Mouse (Mus musculus): ENCODE data around the gene Fbrsl1. TPM values are rescaled to one million over a fixed set of nuclear protein-coding genes. Genes with fewer than 3 reads are reported as not detected.

Fbrsl1 gene
- polyA plus RNA-seq (2015; fragmentation: Nextera tagmentation; extraction: Ambion mirVana), result 3.3 and 3.7 TPM in 2 replicates

- peak; percentile 97 for ATAC-seq (ENCODE audit: low read depth)
- Histone ChIP-seq H3K27me3 (peaks cover 11% of the 10 kb centered on the region; the same call in 1 of the 2 replicates), H3K4me2 (peak within 1 kb of the TSS; percentile 97), H3K9me3 (replicated peaks) (no peaks in the 10 kb centered on the region), H3K9ac (peak within 1 kb of the TSS; percentile 96), H3K27ac (peak within 1 kb of the TSS; percentile 86), H3K36me3 (no peaks in the 10 kb centered on the region), H3K4me3 (replicated peaks) (peak within 1 kb of the TSS; percentile 98), H3K4me1 (replicated peaks) (peaks cover 46% of the 10 kb centered on the region)
- WGBS (ENCODE audit: insufficient replicate concordance), result 1% methylated on average over 45 of the region's 46 CpGs
- peak; percentile 96 for DNase-seq
These were observed at the start of gene Fbrsl1 for GRCm38 (mm10) chr5:110448436-110449134. Gene Fbrsl1 (minus strand): TSS chr5:110448503.

- no peak for ATAC-seq (ENCODE audit: low read depth)
- 53% methylated on average over 10 of the region's 10 CpGs for WGBS (ENCODE audit: insufficient replicate concordance)
These were observed 49.8 kb upstream of the Fbrsl1 start for GRCm38 (mm10) chr5:110498071-110498470.

GRCm38 (mm10) chr5:110497556-110497955 lies 49.3 kb upstream of the Fbrsl1 start:
- H3K27me3 ChIP-seq, result peaks cover 8% of the 10 kb centered on the region; the same call in 1 of the 2 replicates
- ATAC-seq (ENCODE audit: low read depth) (no peak), DNase-seq (no peak)
- H3K9ac ChIP-seq, result no peak overlapping the region
- H3K4me1 ChIP-seq (replicated peaks), result no peaks in the 10 kb centered on the region
- H3K4me2 ChIP-seq, result no peak overlapping the region
- H3K36me3 ChIP-seq, result no peaks in the 10 kb centered on the region
- no peaks in the 10 kb centered on the region for H3K9me3 ChIP-seq (replicated peaks)
- 67% methylated on average over 5 of the region's 5 CpGs for WGBS (ENCODE audit: insufficient replicate concordance)
- H3K27ac ChIP-seq, result no peak overlapping the region
- H3K4me3 ChIP-seq (replicated peaks), result no peak overlapping the region

More at GRCm38 (mm10) chr5:110498071-110498470, 49.8 kb upstream of the Fbrsl1 start:
- Histone ChIP-seq H3K36me3 (no peaks in the 10 kb centered on the region), H3K9me3 (replicated peaks) (no peaks in the 10 kb centered on the region), H3K9ac (no peak overlapping the region), H3K27ac (no peak overlapping the region), H3K4me2 (no peak overlapping the region), H3K27me3 (peaks cover 8% of the 10 kb centered on the region; the same call in 1 of the 2 replicates), H3K4me1 (replicated peaks) (no peaks in the 10 kb centered on the region), H3K4me3 (replicated peaks) (no peak overlapping the region)
- no peak for DNase-seq

- no peak for ATAC-seq (ENCODE audit: low read depth)
- Histone ChIP-seq H3K9me3 (replicated peaks) (no peaks in the 10 kb centered on the region), H3K4me3 (replicated peaks) (no peak overlapping the region), H3K9ac (no peak overlapping the region), H3K4me1 (replicated peaks) (no peaks in the 10 kb centered on the region), H3K27me3 (peaks cover 8% of the 10 kb centered on the region; the same call in 1 of the 2 replicates), H3K4me2 (no peak overlapping the region), H3K36me3 (no peaks in the 10 kb centered on the region), H3K27ac (no peak overlapping the region)
- WGBS (ENCODE audit: insufficient replicate concordance), result 77% methylated on average over 6 of the region's 6 CpGs
- no peak for DNase-seq
These were observed 46.7 kb upstream of the Fbrsl1 start for GRCm38 (mm10) chr5:110495051-110495450.

GRCm38 (mm10) chr5:110494396-110494795 lies 46.1 kb upstream of the Fbrsl1 start:
- DNase-seq (no peak), ATAC-seq (ENCODE audit: low read depth) (no peak)
- H3K4me3 ChIP-seq (replicated peaks), result no peak overlapping the region
- peaks cover 8% of the 10 kb centered on the region; the same call in 1 of the 2 replicates for H3K27me3 ChIP-seq
- H3K9ac ChIP-seq, result no peak overlapping the region
- WGBS (ENCODE audit: insufficient replicate concordance), result 50% methylated on average over 4 of the region's 4 CpGs
- no peak overlapping the region for H3K4me2 ChIP-seq
- peaks cover 6% of the 10 kb centered on the region; the same call in 1 of the 2 replicates for H3K4me1 ChIP-seq (replicated peaks)
- H3K36me3 ChIP-seq, result no peaks in the 10 kb centered on the region
- H3K27ac ChIP-seq, result no peak overlapping the region
- H3K9me3 ChIP-seq (replicated peaks), result no peaks in the 10 kb centered on the region

- Histone ChIP-seq H3K4me3 (replicated peaks) (no peak overlapping the region), H3K9ac (no peak overlapping the region), H3K27me3 (peaks cover 8% of the 10 kb centered on the region; the same call in 1 of the 2 replicates), H3K27ac (no peak overlapping the region), H3K4me1 (replicated peaks) (peaks cover 10% of the 10 kb centered on the region; the same call in 1 of the 2 replicates), H3K4me2 (no peak overlapping the region), H3K36me3 (no peaks in the 10 kb centered on the region), H3K9me3 (replicated peaks) (no peaks in the 10 kb centered on the region)
- 2% methylated on average over 4 of the region's 4 CpGs for WGBS (ENCODE audit: insufficient replicate concordance)
- DNase-seq (no peak), ATAC-seq (ENCODE audit: low read depth) (no peak)
These were observed 45.5 kb upstream of the Fbrsl1 start for GRCm38 (mm10) chr5:110493785-110494184.

GRCm38 (mm10) chr5:110489639-110490038 lies 41.3 kb upstream of the Fbrsl1 start:
- Histone ChIP-seq H3K9me3 (replicated peaks) (no peaks in the 10 kb centered on the region), H3K27me3 (peaks cover 6% of the 10 kb centered on the region), H3K4me2 (no peak overlapping the region), H3K27ac (no peak overlapping the region), H3K36me3 (no peaks in the 10 kb centered on the region), H3K9ac (no peak overlapping the region), H3K4me3 (replicated peaks) (no peak overlapping the region), H3K4me1 (replicated peaks) (peaks cover 18% of the 10 kb centered on the region)
- 17% methylated on average over 4 of the region's 4 CpGs for WGBS (ENCODE audit: insufficient replicate concordance)
- ATAC-seq (ENCODE audit: low read depth) (peak; percentile 64), DNase-seq (no peak)

GRCm38 (mm10) chr5:110487943-110488342 lies 39.6 kb upstream of the Fbrsl1 start:
- H3K27ac ChIP-seq, result no peak overlapping the region
- H3K4me2 ChIP-seq, result no peak overlapping the region

GRCm38 (mm10) chr5:110486674-110487334 lies 38.5 kb upstream of the Fbrsl1 start:
- H3K9me3 ChIP-seq (replicated peaks), result no peaks in the 10 kb centered on the region
- H3K4me2 ChIP-seq, result no peak overlapping the region
- H3K4me1 ChIP-seq (replicated peaks), result peaks cover 18% of the 10 kb centered on the region
- WGBS (ENCODE audit: insufficient replicate concordance), result 52% methylated on average over 5 of the region's 5 CpGs
- no peak overlapping the region for H3K9ac ChIP-seq
- no peak overlapping the region for H3K27ac ChIP-seq
- H3K27me3 ChIP-seq, result peaks cover 11% of the 10 kb centered on the region
- no peaks in the 10 kb centered on the region for H3K36me3 ChIP-seq
- ATAC-seq (ENCODE audit: low read depth), result no peak
- no peak overlapping the region for H3K4me3 ChIP-seq (replicated peaks)
- DNase-seq, result no peak

More at GRCm38 (mm10) chr5:110487943-110488342, 39.6 kb upstream of the Fbrsl1 start:
- no peak overlapping the region for H3K4me3 ChIP-seq (replicated peaks)
- ATAC-seq (ENCODE audit: low read depth) (no peak), DNase-seq (no peak)
- H3K9me3 ChIP-seq (replicated peaks), result no peaks in the 10 kb centered on the region
- 43% methylated on average over 1 of the region's 1 CpGs for WGBS (ENCODE audit: insufficient replicate concordance)
- H3K27me3 ChIP-seq, result peaks cover 3% of the 10 kb centered on the region; the same call in 1 of the 2 replicates
- H3K9ac ChIP-seq, result no peak overlapping the region
- H3K36me3 ChIP-seq, result no peaks in the 10 kb centered on the region
- H3K4me1 ChIP-seq (replicated peaks), result peaks cover 18% of the 10 kb centered on the region

GRCm38 (mm10) chr5:110484711-110485110 lies 36.4 kb upstream of the Fbrsl1 start:
- Histone ChIP-seq H3K27ac (no peak overlapping the region), H3K4me2 (no peak overlapping the region), H3K9me3 (replicated peaks) (no peaks in the 10 kb centered on the region), H3K9ac (no peak overlapping the region), H3K4me3 (replicated peaks) (no peak overlapping the region), H3K4me1 (replicated peaks) (peaks cover 15% of the 10 kb centered on the region), H3K36me3 (no peaks in the 10 kb centered on the region), H3K27me3 (peaks cover 31% of the 10 kb centered on the region)
- 47% methylated on average over 3 of the region's 3 CpGs for WGBS (ENCODE audit: insufficient replicate concordance)
- DNase-seq (no peak), ATAC-seq (ENCODE audit: low read depth) (no peak)

GRCm38 (mm10) chr5:110479228-110479627 lies 30.9 kb upstream of the Fbrsl1 start:
- no peak overlapping the region for H3K27ac ChIP-seq
- ATAC-seq (ENCODE audit: low read depth) (0 out of 2 replicates have a peak, but pooled peaks have one; percentile 41), DNase-seq (no peak)
- H3K27me3 ChIP-seq, result peaks cover 42% of the 10 kb centered on the region
- no peak overlapping the region for H3K9ac ChIP-seq
- WGBS (ENCODE audit: insufficient replicate concordance), result 6% methylated on average over 8 of the region's 8 CpGs
- no peak overlapping the region for H3K4me2 ChIP-seq
- H3K36me3 ChIP-seq, result no peaks in the 10 kb centered on the region
- no peak overlapping the region for H3K4me3 ChIP-seq (replicated peaks)
- no peaks in the 10 kb centered on the region for H3K4me1 ChIP-seq (replicated peaks)
- no peaks in the 10 kb centered on the region for H3K9me3 ChIP-seq (replicated peaks)

Measured in liver, embryonic 13.5 days (tissue).